Mouse (Mus musculus) CH12.LX (cell line): ENCODE results near the gene Ush2a. TPM values are rescaled to one million over a fixed set of nuclear protein-coding genes. Genes with fewer than 3 reads are reported as not detected.

ENCODE experiments used
- DNase-seq: peaks from one replicate; pipeline ENCODE4 v3.0.0-alpha.2; 2013; ENCODE audit errors: extremely low read depth
- H3K27ac ChIP-seq: 2 replicates; pipeline ENCODE4 v1.5.1; 2012; ENCODE audit warnings: low read depth, mild to moderate bottlenecking, control low read depth, moderate library complexity; ENCODE audit not compliant: insufficient read depth
- H3K27me3 ChIP-seq: replicated peaks from 2 replicates; pipeline ENCODE3; 2012; ENCODE audit warnings: inconsistent platforms
- H3K36me3 ChIP-seq, 2 experiments: replicated peaks in 1 of 2; 2 replicates each; pipeline versions ENCODE3 to v1.6.1; 2012; ENCODE audit warnings: inconsistent platforms in 1 of 2, low read length in 1 of 2, mild to moderate bottlenecking in 1 of 2, mixed read lengths in 1 of 2, moderate library complexity in 1 of 2; ENCODE audit not compliant: control insufficient read depth in 1 of 2, insufficient read depth in 1 of 2
- H3K4me1 ChIP-seq, 2 experiments: 2 replicates each; pipeline ENCODE4 v1.6.1; 2012; ENCODE audit warnings: inconsistent platforms in 1 of 2, moderate library complexity in 1 of 2; ENCODE audit not compliant: insufficient read depth in 2 of 2, control insufficient read depth in 1 of 2
- H3K4me2 ChIP-seq: 2 replicates; pipeline ENCODE4 v1.6.1; 2012; ENCODE audit warnings: low read depth, mild to moderate bottlenecking, control low read depth; ENCODE audit not compliant: poor library complexity, insufficient read depth, severe bottlenecking
- H3K4me3 ChIP-seq, 3 experiments: fragments of 150-350 bp in 1 of 3; sonication (generic) in 1 of 3; replicated peaks in 1 of 3; 2 replicates each; pipeline versions ENCODE3 to v1.5.1; 2011 to 2012; ENCODE audit warnings: low read depth in 2 of 3, low read length in 2 of 3, mild to moderate bottlenecking in 2 of 3, moderate library complexity in 2 of 3, control low read depth in 1 of 3, improper control_type of control experiment in 1 of 3, inconsistent platforms in 1 of 3, mixed read lengths in 1 of 3; ENCODE audit not compliant: poor library complexity in 1 of 3
- H3K79me2 ChIP-seq: replicated peaks from 2 replicates; pipeline ENCODE4 v1.6.1; 2012; ENCODE audit warnings: mild to moderate bottlenecking, moderate library complexity; ENCODE audit not compliant: control insufficient read depth, poor library complexity, insufficient read depth, severe bottlenecking; ENCODE audit errors: extremely low read depth
- H3K9ac ChIP-seq: 2 replicates; pipeline ENCODE4 v1.6.1; 2012; ENCODE audit warnings: low read depth, mild to moderate bottlenecking, control low read depth, moderate library complexity; ENCODE audit not compliant: insufficient read depth
- H3K9me3 ChIP-seq: replicated peaks from 2 replicates; pipeline ENCODE3; 2012; ENCODE audit warnings: low read length, inconsistent platforms, mixed read lengths
- BHLHE40 ChIP-seq: IDR thresholded peaks from 2 replicates; pipeline ENCODE4 v1.6.1; 2011; ENCODE audit warnings: mild to moderate bottlenecking, low read depth, low read length, improper control_type of control experiment
- CHD1 ChIP-seq: IDR thresholded peaks from 2 replicates; pipeline ENCODE4 v1.6.1; 2012; ENCODE audit warnings: low read depth, low read length, improper control_type of control experiment, inconsistent platforms
- CHD2 ChIP-seq: IDR thresholded peaks from 2 replicates; pipeline ENCODE4 v1.6.1; 2011; ENCODE audit warnings: low read length, improper control_type of control experiment
- E2F4 ChIP-seq: IDR thresholded peaks from 2 replicates; pipeline ENCODE4 v1.6.1; 2011; ENCODE audit warnings: low read depth, low read length, improper control_type of control experiment; ENCODE audit not compliant: insufficient replicate concordance
- ELF1 ChIP-seq: IDR thresholded peaks from 2 replicates; pipeline ENCODE4 v1.6.1; 2014; ENCODE audit warnings: low read depth, mild to moderate bottlenecking, inconsistent platforms, low read length, improper control_type of control experiment
- EP300 ChIP-seq: IDR thresholded peaks from 2 replicates; pipeline ENCODE4 v1.6.1; 2011; ENCODE audit warnings: low read length, improper control_type of control experiment
- HCFC1 ChIP-seq: IDR thresholded peaks from 2 replicates; pipeline ENCODE4 v1.6.1; 2012; ENCODE audit warnings: low read depth, mild to moderate bottlenecking, inconsistent platforms, low read length, improper control_type of control experiment
- IRF4 ChIP-seq: IDR thresholded peaks from 2 replicates; pipeline ENCODE4 v1.6.1; 2014; ENCODE audit warnings: low read depth, mild to moderate bottlenecking, inconsistent platforms, low read length, improper control_type of control experiment
- MAX ChIP-seq: IDR thresholded peaks from 2 replicates; pipeline ENCODE4 v1.6.1; 2011; ENCODE audit warnings: low read length, improper control_type of control experiment
- MAZ ChIP-seq: IDR thresholded peaks from 2 replicates; pipeline ENCODE4 v1.6.1; 2012; ENCODE audit warnings: low read depth, mild to moderate bottlenecking, inconsistent platforms, low read length, improper control_type of control experiment, moderate library complexity
- MXI1 ChIP-seq: IDR thresholded peaks from 2 replicates; pipeline ENCODE4 v1.6.1; 2011; ENCODE audit warnings: mild to moderate bottlenecking, low read depth, low read length, improper control_type of control experiment
- NELFE ChIP-seq: IDR thresholded peaks from 2 replicates; pipeline ENCODE4 v1.6.1; 2011; ENCODE audit warnings: low read depth, low read length, improper control_type of control experiment
- PAX5 ChIP-seq: IDR thresholded peaks from 2 replicates; pipeline ENCODE4 v1.6.1; 2012; ENCODE audit warnings: low read length, inconsistent platforms, mixed read lengths
- RAD21 ChIP-seq: IDR thresholded peaks from 2 replicates; pipeline ENCODE4 v1.6.1; 2011; ENCODE audit warnings: low read depth, mild to moderate bottlenecking, low read length, improper control_type of control experiment, moderate library complexity
- RCOR1 ChIP-seq: conservative IDR thresholded peaks from 2 replicates; pipeline ENCODE4 v1.6.1; 2012; ENCODE audit warnings: low read depth, mild to moderate bottlenecking, inconsistent platforms, low read length, improper control_type of control experiment
- SIN3A ChIP-seq: IDR thresholded peaks from 2 replicates; pipeline ENCODE4 v1.6.1; 2012; ENCODE audit warnings: low read length, improper control_type of control experiment, inconsistent platforms
- TCF12 ChIP-seq: IDR thresholded peaks from 2 replicates; pipeline ENCODE4 v1.6.1; 2014; ENCODE audit warnings: low read depth, mild to moderate bottlenecking, inconsistent platforms, low read length, improper control_type of control experiment
- UBTF ChIP-seq: IDR thresholded peaks from 2 replicates; pipeline ENCODE4 v1.6.1; 2012; ENCODE audit warnings: low read depth, mild to moderate bottlenecking, inconsistent platforms, low read length, improper control_type of control experiment, moderate library complexity
- USF1 ChIP-seq: IDR thresholded peaks from 2 replicates; pipeline ENCODE4 v1.6.1; 2014; ENCODE audit warnings: low read depth, mild to moderate bottlenecking, inconsistent platforms, low read length, improper control_type of control experiment
- USF2 ChIP-seq: conservative IDR thresholded peaks from 2 replicates; pipeline ENCODE4 v1.6.1; 2011; ENCODE audit warnings: low read depth, low read length, improper control_type of control experiment
- ZNF384 ChIP-seq: IDR thresholded peaks from 2 replicates; pipeline ENCODE4 v1.6.1; 2012; ENCODE audit warnings: low read depth, low read length, improper control_type of control experiment, inconsistent platforms
- dilution Hi-C: fragments of 300-500 bp; cut with MboI; formaldehyde crosslinking; loops from 2 replicates; pipeline ENCODE4 v1.14.3; 2020; ENCODE audit warnings: low sequenced_read_pairs; ENCODE audit not compliant: extremely low pct_unique_long_range_greater_than_20kb, extremely low pct_ligation_motif_present
- in situ Hi-C: fragments of 300-500 bp; cut with MboI; formaldehyde crosslinking; loops from 3 replicates; pipeline ENCODE4 v1.14.3; 2019; ENCODE audit warnings: low sequenced_read_pairs, low pct_ligation_motif_present, low pct_unique_long_range_greater_than_20kb, mixed read lengths
- polyA plus RNA-seq: library from polyadenylated mRNA; unstranded; fragments of >175 nt; gene quantifications from 2 replicates; pipeline ENCODE4 v1.2.1, GENCODE M21; 2012; ENCODE audit warnings: low read depth; ENCODE audit not compliant: insufficient read length
- total RNA-seq, 2 experiments: library from RNA; depleted of rRNA; stranded (reverse); fragments of 300-350 nt in 1 of 2; fragments of >200 nt in 1 of 2; gene quantifications; 2 replicates each; pipeline ENCODE4 v1.2.3; 2012 to 2014

The Ush2a gene
- total and polyA plus RNA-seq, 3 experiments: not detected

DNA sequence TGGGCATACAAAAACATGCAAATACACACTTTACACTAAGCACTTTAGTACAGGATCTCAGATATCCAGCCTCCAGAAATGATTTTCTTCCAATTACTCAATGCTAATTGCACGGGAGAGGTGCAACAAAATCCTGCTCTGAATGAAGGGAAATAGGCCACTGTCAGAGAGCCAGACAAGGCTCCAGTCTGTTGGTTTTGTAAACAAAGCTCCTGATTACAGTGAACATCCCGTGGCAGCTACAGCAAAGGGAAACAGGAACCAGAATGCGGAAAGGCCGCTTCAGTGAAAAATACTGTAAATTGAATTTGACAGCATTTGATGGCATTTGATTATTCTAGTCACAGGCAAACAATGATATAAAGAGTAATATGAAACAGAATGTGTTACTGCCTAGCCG lies 604.1 kb downstream of the Ush2a start:
- TF ChIP-seq SIN3A (no peak), EP300 (no peak), ELF1 (no peak), MAX (no peak), BHLHE40 (no peak), RAD21 (no peak), UBTF (no peak), TCF12 (no peak), HCFC1 (no peak), CHD2 (no peak), IRF4 (no peak), USF1 (no peak), ZNF384 (no peak), MAZ (no peak), RCOR1 (no peak)
- in situ Hi-C loops (no loop called here), dilution Hi-C loops (no loop called here)
- Histone ChIP-seq H3K79me2 (no peaks in the 10 kb centered on the region), H3K9me3 (peaks cover 59% of the 10 kb centered on the region), H3K9ac (no peak overlapping the region), H3K27ac (no peak overlapping the region), H3K27me3 (no peaks in the 10 kb centered on the region), H3K36me3 (no peaks in the 10 kb centered on the region), H3K4me2 (no peak overlapping the region), H3K4me1 (no peaks in the 10 kb centered on the region), H3K4me3 (no peak overlapping the region)
- no peak for DNase-seq

- no peak overlapping the region for H3K27ac ChIP-seq
- no peaks in the 10 kb centered on the region for H3K36me3 ChIP-seq
- H3K4me3 ChIP-seq: no peak overlapping the region
- peaks cover 58% of the 10 kb centered on the region for H3K9me3 ChIP-seq
- in situ Hi-C loops (no loop called here), dilution Hi-C loops (no loop called here)
- no peak overlapping the region for H3K9ac ChIP-seq
- no peaks in the 10 kb centered on the region for H3K79me2 ChIP-seq
- DNase-seq: no peak
- no peaks in the 10 kb centered on the region for H3K4me1 ChIP-seq
- H3K27me3 ChIP-seq: no peaks in the 10 kb centered on the region
- TF ChIP-seq MXI1 (no peak), EP300 (no peak), USF2 (no peak), PAX5 (no peak), CHD1 (no peak), NELFE (no peak), E2F4 (no peak), MAZ (no peak)
- TF ChIP-seq, all 38 proteins: peak for 0
- H3K4me2 ChIP-seq: no peak overlapping the region
These were observed 604.7 kb downstream of the Ush2a start for GRCm38 (mm10) chr1:188866515-188866914.
